ENCODE assay signal across 13 mouse cellular contexts in genomic region chr10:127707721-127708120, GRCm38 (mm10). TPM values are rescaled to one million over a fixed set of nuclear protein-coding genes. Genes with fewer than 3 reads are reported as not detected.
DNase-seq lines count a peak whose midpoint lies in the region; ATAC-seq and TF ChIP-seq lines count a peak whose summit lies in the region.
"Had no signal": no experiment of that assay in that cellular context is flagged by ENCODE, and none has a peak within 500 bp of the region (broad histone marks: within the 10 kb centered on the region; RNA-seq: fewer than 3 reads in every experiment).

No protein-coding gene starts in this region.

- peaks cover 19% of the 10 kb centered on the region for H3K4me1 ChIP-seq in heart, embryonic 13.5 days
- no peaks in the 10 kb centered on the region for H3K4me1 ChIP-seq in midbrain, embryonic 11.5 days (ENCODE audit: control insufficient read depth, insufficient read depth, low read length)
- H3K4me1 ChIP-seq in midbrain, embryonic 16.5 days (ENCODE audit: control insufficient read depth, insufficient read depth, low read length): no peaks in the 10 kb centered on the region
- no peaks in the 10 kb centered on the region for H3K4me1 ChIP-seq in hindbrain, embryonic 13.5 days (replicated peaks)
- H3K4me1 ChIP-seq: hindbrain, embryonic 10.5 days had no signal

- H3K4me2 ChIP-seq in heart, embryonic 13.5 days: no peak overlapping the region
- H3K4me2 ChIP-seq in midbrain, embryonic 11.5 days: no peak overlapping the region
- no peak overlapping the region for H3K4me2 ChIP-seq in midbrain, embryonic 16.5 days (ENCODE audit: low read length)
- no peak overlapping the region for H3K4me2 ChIP-seq in hindbrain, embryonic 13.5 days
- H3K4me2 ChIP-seq: stomach, embryonic 15.5 days had no signal

- no peak overlapping the region for H3K9ac ChIP-seq in heart, embryonic 13.5 days
- H3K9ac ChIP-seq in midbrain, embryonic 11.5 days (ENCODE audit: low read length): no peak overlapping the region
- H3K9ac ChIP-seq in midbrain, embryonic 16.5 days (ENCODE audit: low read depth, low read length): no peak overlapping the region
- no peak overlapping the region for H3K9ac ChIP-seq in hindbrain, embryonic 13.5 days
- H3K9ac ChIP-seq: stomach, embryonic 15.5 days had no signal

- intact Hi-C loops in heart, postnatal 25 days (cut with DNase I): no loop called here

- ATAC-seq in heart, embryonic 13.5 days (ENCODE audit: extremely low read depth, insufficient number of reproducible peaks, low FRiP score, low TSS enrichment): no peak
- no peak for ATAC-seq in midbrain, embryonic 11.5 days (ENCODE audit: low FRiP score)
- ATAC-seq in midbrain, embryonic 16.5 days: no peak
- no peak for ATAC-seq in hindbrain, embryonic 13.5 days (ENCODE audit: low FRiP score)
- no peak for ATAC-seq in frontal cortex, adult (ENCODE audit: low TSS enrichment)

- no peaks in the 10 kb centered on the region for H3K9me3 ChIP-seq in heart, embryonic 13.5 days
- no peaks in the 10 kb centered on the region for H3K9me3 ChIP-seq in midbrain, embryonic 11.5 days (ENCODE audit: control insufficient read depth, low read length)
- no peaks in the 10 kb centered on the region for H3K9me3 ChIP-seq in midbrain, embryonic 16.5 days (replicated peaks; ENCODE audit: control insufficient read depth, low read length, poor library complexity, severe bottlenecking)
- no peaks in the 10 kb centered on the region for H3K9me3 ChIP-seq in hindbrain, embryonic 13.5 days
- H3K9me3 ChIP-seq: hindbrain, embryonic 10.5 days; megakaryocyte, embryonic 14.5 days; stomach, embryonic 15.5 days had no signal

- H3K36me3 ChIP-seq in heart, embryonic 13.5 days: no peaks in the 10 kb centered on the region
- no peaks in the 10 kb centered on the region for H3K36me3 ChIP-seq in midbrain, embryonic 11.5 days (ENCODE audit: control insufficient read depth, insufficient read depth, low read length)
- H3K36me3 ChIP-seq in midbrain, embryonic 16.5 days (ENCODE audit: control insufficient read depth, insufficient read depth, low read length): no peaks in the 10 kb centered on the region
- no peaks in the 10 kb centered on the region for H3K36me3 ChIP-seq in hindbrain, embryonic 13.5 days
- H3K36me3 ChIP-seq: hindbrain, embryonic 10.5 days; stomach, embryonic 15.5 days had no signal

- H3K27ac ChIP-seq in heart, embryonic 13.5 days (replicated peaks): 0 out of 2 replicates have a peak overlapping the region, but pooled peaks have one; percentile 3
- no peak overlapping the region for H3K27ac ChIP-seq in midbrain, embryonic 11.5 days (ENCODE audit: low read depth, low read length)
- no peak overlapping the region for H3K27ac ChIP-seq in midbrain, embryonic 16.5 days (ENCODE audit: low read length)
- H3K27ac ChIP-seq in hindbrain, embryonic 13.5 days: no peak overlapping the region
- H3K27ac ChIP-seq in layer of hippocampus, adult 2 months: no peak overlapping the region
- H3K27ac ChIP-seq: hindbrain, embryonic 10.5 days; stomach, embryonic 15.5 days had no signal

- no peak for TF ChIP-seq CTCF in layer of hippocampus, adult 2 months (conservative IDR thresholded peaks at IDR 0.05)

- 45% methylated on average over 7 of the region's 7 CpGs for WGBS in heart, embryonic 13.5 days
- WGBS in midbrain, embryonic 11.5 days: 91% methylated on average over 7 of the region's 7 CpGs
- 84% methylated on average over 7 of the region's 7 CpGs for WGBS in midbrain, embryonic 16.5 days
- WGBS in hindbrain, embryonic 13.5 days: 88% methylated on average over 7 of the region's 7 CpGs

- no peak for DNase-seq in heart, postnatal 25 days (ENCODE audit: low spot score)
- peak; percentile 2 for DNase-seq in midbrain, embryonic 11.5 days (ENCODE audit: low spot score, missing footprints)
- DNase-seq in kidney, postnatal 10 days: peak; percentile 78
- DNase-seq in layer of hippocampus, adult 2 months (ENCODE audit: low spot score in 2 of 2): no peak
- DNase-seq: cerebellum, adult 18-20 months had no signal

- H3K4me3 ChIP-seq in heart, embryonic 13.5 days: no peak overlapping the region
- no peak overlapping the region for H3K4me3 ChIP-seq in midbrain, embryonic 11.5 days (ENCODE audit: low read depth, low read length)
- no peak overlapping the region for H3K4me3 ChIP-seq in midbrain, embryonic 16.5 days (ENCODE audit: low read depth, low read length)
- H3K4me3 ChIP-seq in hindbrain, embryonic 13.5 days: no peak overlapping the region
- H3K4me3 ChIP-seq in layer of hippocampus, adult 2 months: no peak overlapping the region
- H3K4me3 ChIP-seq: erythroblast, embryonic 14.5 days; hindbrain, embryonic 10.5 days; megakaryocyte, embryonic 14.5 days; stomach, embryonic 15.5 days had no signal

- peaks cover 4% of the 10 kb centered on the region; the same call in 1 of the 2 replicates for H3K27me3 ChIP-seq in heart, embryonic 13.5 days (replicated peaks)
- no peaks in the 10 kb centered on the region for H3K27me3 ChIP-seq in midbrain, embryonic 11.5 days (ENCODE audit: control insufficient read depth, insufficient read depth, low read length)
- H3K27me3 ChIP-seq in midbrain, embryonic 16.5 days (ENCODE audit: control insufficient read depth, insufficient read depth, low read depth, low read length): no peaks in the 10 kb centered on the region
- H3K27me3 ChIP-seq in hindbrain, embryonic 13.5 days: no peaks in the 10 kb centered on the region
- H3K27me3 ChIP-seq: stomach, embryonic 15.5 days had no signal

RNA-seq across cellular contexts. Expression of gene Myo1a, which starts 2.8 kb away (rescaled TPM):
- 0.27 and 0.28 TPM in 2 replicates for polyA plus RNA-seq in heart, embryonic 13.5 days (2015; fragmentation: Nextera tagmentation; extraction: Ambion mirVana)
- total RNA-seq in heart, postnatal 25 days (2021): under 1 TPM in 1 of 2 experiments, not detected in 1; 0.10 TPM
- 0.41 and 0.46 TPM in 2 replicates for polyA plus RNA-seq in midbrain, embryonic 11.5 days (2014; fragmentation: Nextera tagmentation; extraction: Ambion mirVana)
- polyA plus RNA-seq in midbrain, embryonic 16.5 days (2015; fragmentation: Nextera tagmentation; extraction: Ambion mirVana): 0.60 and 0.93 TPM in 2 replicates
- polyA plus RNA-seq in hindbrain, embryonic 13.5 days (2015; fragmentation: Nextera tagmentation; extraction: Ambion mirVana): 0.43 and 0.74 TPM in 2 replicates
- 1 to 10 TPM in 1 of 2 experiments, under 1 TPM in 1; 0.59 to 1.1 TPM for total RNA-seq in layer of hippocampus, adult 2 months (2021)

RNA-seq across cellular contexts. Expression of gene Tac2, which starts 16.6 kb away (rescaled TPM):
- polyA plus RNA-seq in heart, embryonic 13.5 days (2015; fragmentation: Nextera tagmentation; extraction: Ambion mirVana): 1.2 and 2.0 TPM in 2 replicates
- not detected for total RNA-seq in heart, postnatal 25 days (2021)
- not detected in 2 replicates for polyA plus RNA-seq in midbrain, embryonic 11.5 days (2014; fragmentation: Nextera tagmentation; extraction: Ambion mirVana)
- 0.34 and 1.2 TPM in 2 replicates for polyA plus RNA-seq in midbrain, embryonic 16.5 days (2015; fragmentation: Nextera tagmentation; extraction: Ambion mirVana)
- not detected in 2 replicates for polyA plus RNA-seq in hindbrain, embryonic 13.5 days (2015; fragmentation: Nextera tagmentation; extraction: Ambion mirVana)
- total RNA-seq in layer of hippocampus, adult 2 months (2021): 1 to 10 TPM; 2.2 to 3.6 TPM
- polyA plus RNA-seq: hindbrain, embryonic 10.5 days had no signal

RNA-seq across cellular contexts. Expression of gene Zbtb39, which starts 31.6 kb away (rescaled TPM):
- 1.6 and 2.0 TPM in 2 replicates for polyA plus RNA-seq in heart, embryonic 13.5 days (2015; fragmentation: Nextera tagmentation; extraction: Ambion mirVana)
- 1 to 10 TPM; 6.8 to 8.3 TPM for total RNA-seq in heart, postnatal 25 days (2021)
- polyA plus RNA-seq in midbrain, embryonic 11.5 days (2014; fragmentation: Nextera tagmentation; extraction: Ambion mirVana): 7.5 and 7.6 TPM in 2 replicates
- 2.7 and 3.2 TPM in 2 replicates for polyA plus RNA-seq in midbrain, embryonic 16.5 days (2015; fragmentation: Nextera tagmentation; extraction: Ambion mirVana)
- 3.7 and 3.8 TPM in 2 replicates for polyA plus RNA-seq in hindbrain, embryonic 13.5 days (2015; fragmentation: Nextera tagmentation; extraction: Ambion mirVana)
- total RNA-seq in layer of hippocampus, adult 2 months (2021): 10 to 100 TPM; 10.5 to 11.5 TPM

RNA-seq across cellular contexts. Expression of gene Nab2, which starts 39.4 kb away (rescaled TPM):
- 9.7 and 10.4 TPM in 2 replicates for polyA plus RNA-seq in heart, embryonic 13.5 days (2015; fragmentation: Nextera tagmentation; extraction: Ambion mirVana)
- total RNA-seq in heart, postnatal 25 days (2021): 1 to 10 TPM; 5.6 to 7.0 TPM
- 2.1 and 2.2 TPM in 2 replicates for polyA plus RNA-seq in midbrain, embryonic 11.5 days (2014; fragmentation: Nextera tagmentation; extraction: Ambion mirVana)
- polyA plus RNA-seq in midbrain, embryonic 16.5 days (2015; fragmentation: Nextera tagmentation; extraction: Ambion mirVana): 1.6 and 2.1 TPM in 2 replicates
- 2.3 and 3.3 TPM in 2 replicates for polyA plus RNA-seq in hindbrain, embryonic 13.5 days (2015; fragmentation: Nextera tagmentation; extraction: Ambion mirVana)
- 10 to 100 TPM; 44.0 to 44.4 TPM for total RNA-seq in layer of hippocampus, adult 2 months (2021)

RNA-seq across cellular contexts. Expression of gene Nemp1, which starts 41.0 kb away (rescaled TPM):
- polyA plus RNA-seq in heart, embryonic 13.5 days (2015; fragmentation: Nextera tagmentation; extraction: Ambion mirVana): 7.1 and 7.4 TPM in 2 replicates
- 1 to 10 TPM; 3.4 to 4.4 TPM for total RNA-seq in heart, postnatal 25 days (2021)
- polyA plus RNA-seq in midbrain, embryonic 11.5 days (2014; fragmentation: Nextera tagmentation; extraction: Ambion mirVana): 10.0 and 10.9 TPM in 2 replicates
- polyA plus RNA-seq in midbrain, embryonic 16.5 days (2015; fragmentation: Nextera tagmentation; extraction: Ambion mirVana): 3.2 TPM in 2 replicates
- polyA plus RNA-seq in hindbrain, embryonic 13.5 days (2015; fragmentation: Nextera tagmentation; extraction: Ambion mirVana): 3.9 and 4.0 TPM in 2 replicates
- 1 to 10 TPM; 5.8 to 6.8 TPM for total RNA-seq in layer of hippocampus, adult 2 months (2021)

Comparison
In these comparisons a context has a peak if more than half of its experiments do, and no peak if none do; other contexts are left out.
1. DNase-seq: peak in midbrain, embryonic 11.5 days (single experiment) and kidney, postnatal 10 days (single experiment); none in heart, postnatal 25 days (single experiment) and layer of hippocampus, adult 2 months (0 of 2).